30 mouse cellular contexts compared by ENCODE assay signal in genomic region chr6:39217961-39218360, GRCm38 (mm10).
"Had no signal": no experiment of that assay in that cellular context is flagged by ENCODE, and none has a peak within 500 bp of the region (broad histone marks: within the 10 kb centered on the region; RNA-seq: fewer than 3 reads in every experiment).

No protein-coding gene starts in this region.

- H3K9ac ChIP-seq: limb, embryonic 12.5 days; limb, embryonic 13.5 days; limb, embryonic 15.5 days; liver, embryonic 12.5 days; liver, embryonic 13.5 days; liver, embryonic 14.5 days; liver, embryonic 15.5 days; liver, postnatal 0 days; lung, embryonic 14.5 days; lung, embryonic 15.5 days; midbrain, embryonic 12.5 days; midbrain, embryonic 15.5 days had no signal

- H3K9me3 ChIP-seq: limb, embryonic 10.5 days; limb, embryonic 12.5 days; limb, embryonic 13.5 days; limb, embryonic 15.5 days; liver, embryonic 12.5 days; liver, embryonic 13.5 days; liver, embryonic 15.5 days; lung, embryonic 15.5 days; midbrain, embryonic 10.5 days; midbrain, embryonic 12.5 days; midbrain, embryonic 15.5 days had no signal

- DNase-seq: left cerebral cortex, postnatal 4 days; liver; liver, embryonic 13.5 days; liver, postnatal 0 days; lung, adult 18-20 months; lung, adult 2 months; lung, embryonic 14.5 days; lung, postnatal 10 days; lung, postnatal 14 days; lung, postnatal 36 days; lung, postnatal 4 days; midbrain, embryonic 14.5 days had no signal

- H3K4me3 ChIP-seq: left cerebral cortex, adult 2 months; limb, embryonic 10.5 days; limb, embryonic 12.5 days; limb, embryonic 13.5 days; limb, embryonic 15.5 days; liver, embryonic 12.5 days; liver, embryonic 13.5 days; liver, embryonic 15.5 days; lung, embryonic 15.5 days; megakaryocyte, embryonic 14.5 days; midbrain, embryonic 10.5 days; midbrain, embryonic 12.5 days; midbrain, embryonic 15.5 days; myocyte had no signal

- H3K4me1 ChIP-seq: limb, embryonic 10.5 days; limb, embryonic 12.5 days; limb, embryonic 13.5 days; limb, embryonic 15.5 days; liver, embryonic 12.5 days; liver, embryonic 13.5 days; liver, embryonic 15.5 days; megakaryocyte, embryonic 14.5 days; midbrain, embryonic 10.5 days; midbrain, embryonic 12.5 days; midbrain, embryonic 15.5 days had no signal

- H3K36me3 ChIP-seq: limb, embryonic 10.5 days; limb, embryonic 12.5 days; limb, embryonic 13.5 days; limb, embryonic 15.5 days; liver, embryonic 12.5 days; liver, embryonic 13.5 days; liver, embryonic 15.5 days; lung, embryonic 15.5 days; midbrain, embryonic 10.5 days; midbrain, embryonic 12.5 days; midbrain, embryonic 15.5 days had no signal

- ATAC-seq: liver, embryonic 12.5 days; lung, postnatal 0 days; midbrain, embryonic 15.5 days; midbrain, embryonic 16.5 days had no signal

- H3K4me2 ChIP-seq: limb, embryonic 12.5 days; limb, embryonic 13.5 days; limb, embryonic 15.5 days; liver, embryonic 11.5 days; liver, embryonic 12.5 days; liver, embryonic 13.5 days; liver, embryonic 15.5 days; lung, embryonic 14.5 days; lung, embryonic 15.5 days; midbrain, embryonic 12.5 days; midbrain, embryonic 15.5 days had no signal

- H3K27me3 ChIP-seq: limb, embryonic 12.5 days; limb, embryonic 13.5 days; limb, embryonic 15.5 days; liver, embryonic 13.5 days; liver, embryonic 15.5 days; lung, embryonic 15.5 days; midbrain, embryonic 12.5 days; midbrain, embryonic 15.5 days had no signal

- H3K27ac ChIP-seq: left cerebral cortex, adult 2 months; limb, embryonic 10.5 days; limb, embryonic 12.5 days; limb, embryonic 13.5 days; limb, embryonic 15.5 days; liver, embryonic 12.5 days; liver, embryonic 13.5 days; liver, embryonic 14.5 days; liver, embryonic 15.5 days; lung, embryonic 15.5 days; macrophage; midbrain, embryonic 10.5 days; midbrain, embryonic 12.5 days; midbrain, embryonic 15.5 days had no signal
